Mouse (Mus musculus) lung, postnatal 0 days (tissue): ENCODE results near the gene Sgms1. TPM values are rescaled to one million over a fixed set of nuclear protein-coding genes. Genes with fewer than 3 reads are reported as not detected.

Experiments used
- ATAC-seq: fragments of 200-750 bp; cut with Nextera tagmentation; 2 replicates; pipeline ENCODE4 v1.8.0; 2017; ENCODE audit warnings: moderate library complexity
- DNase-seq: peaks from one replicate; pipeline ENCODE4 v3.0.0-alpha.2; 2016; ENCODE audit warnings: low spot score
- H3K27ac ChIP-seq: fragments of 300-500 bp; sonication (generic); 2 replicates; pipeline ENCODE4 v1.5.1; 2014; ENCODE audit warnings: antibody characterized with exemption, mild to moderate bottlenecking, low read length, mixed read lengths
- H3K27me3 ChIP-seq: fragments of 300-500 bp; sonication (generic); replicated peaks from 2 replicates; pipeline ENCODE4 v1.6.1; 2014; ENCODE audit warnings: low read length, mixed read lengths; ENCODE audit not compliant: insufficient read depth
- H3K36me3 ChIP-seq: fragments of 300-500 bp; sonication (generic); 2 replicates; pipeline ENCODE4 v1.6.1; 2014; ENCODE audit warnings: low read length, mixed read lengths; ENCODE audit not compliant: insufficient read depth
- H3K4me1 ChIP-seq: fragments of 300-500 bp; sonication (generic); 2 replicates; pipeline ENCODE4 v1.6.1; 2014; ENCODE audit warnings: antibody characterized with exemption, low read depth, low read length, mixed read lengths; ENCODE audit not compliant: insufficient read depth
- H3K4me2 ChIP-seq: fragments of 300-500 bp; sonication (generic); replicated peaks from 2 replicates; pipeline ENCODE4 v1.6.1; 2014; ENCODE audit warnings: low read depth, mild to moderate bottlenecking, low read length, moderate library complexity, mixed read lengths
- H3K4me3 ChIP-seq: fragments of 300-500 bp; sonication (generic); 2 replicates; pipeline ENCODE4 v1.5.1; 2014; ENCODE audit warnings: low read depth, low read length
- H3K9ac ChIP-seq: fragments of 300-500 bp; sonication (generic); replicated peaks from 2 replicates; pipeline ENCODE4 v1.6.1; 2014; ENCODE audit warnings: low read depth, mild to moderate bottlenecking
- H3K9me3 ChIP-seq: fragments of 300-500 bp; sonication (generic); 2 replicates; pipeline ENCODE4 v1.6.1; 2016; ENCODE audit warnings: low read length, mixed read lengths
- CTCF ChIP-seq: IDR thresholded peaks from 2 replicates; pipeline ENCODE4 v1.5.1; 2016; ENCODE audit warnings: antibody characterized with exemption, mild to moderate bottlenecking
- EP300 ChIP-seq: IDR thresholded peaks from 2 replicates; pipeline ENCODE4 v1.6.1; 2016; ENCODE audit warnings: antibody characterized with exemption, mild to moderate bottlenecking, control low read depth
- WGBS: fragments of 180-500 bp; shearing (Covaris S2); extraction: QIAGEN DNeasy Blood & Tissue Kit; methylation state at CpG from one replicate; pipeline ENCODE4 v1.1.7; 2014; 5-methylcytosine and 5-hydroxymethylcytosine counted together
- polyA plus RNA-seq: library from polyadenylated mRNA; unstranded; fragments of >200 nt; fragmentation: Nextera tagmentation; extraction: Ambion mirVana; gene quantifications from 2 replicates; pipeline ENCODE4 v1.2.1, GENCODE M21; 2015

Gene Sgms1
- polyA plus RNA-seq, 1 experiment from 2014 or later, result 59.3 TPM

- H3K4me2 ChIP-seq, result no peak overlapping the region
- ATAC-seq (no peak), DNase-seq (no peak)
- no peak overlapping the region for H3K4me3 ChIP-seq
- no peaks in the 10 kb centered on the region for H3K27me3 ChIP-seq
- H3K27ac ChIP-seq, result no peak overlapping the region
- H3K9ac ChIP-seq, result no peak overlapping the region
- H3K36me3 ChIP-seq, result no peaks in the 10 kb centered on the region
- no peak for TF ChIP-seq CTCF
- TF ChIP-seq EP300, result no peak
- WGBS, result 60% methylated on average over 8 of the region's 8 CpGs
- no peaks in the 10 kb centered on the region for H3K4me1 ChIP-seq
- no peaks in the 10 kb centered on the region for H3K9me3 ChIP-seq
These were observed 128.4 kb downstream of the Sgms1 start for GRCm38 (mm10) chr19:32260869-32261688.

- no peak for ATAC-seq
- H3K27ac ChIP-seq, result no peak overlapping the region
- no peak for DNase-seq
- H3K27me3 ChIP-seq, result no peaks in the 10 kb centered on the region
- no peak overlapping the region for H3K9ac ChIP-seq
- H3K9me3 ChIP-seq, result no peaks in the 10 kb centered on the region
- H3K4me3 ChIP-seq, result no peak overlapping the region
- no peak overlapping the region for H3K4me2 ChIP-seq
- TF ChIP-seq EP300 (no peak), CTCF (no peak)
- H3K36me3 ChIP-seq, result no peaks in the 10 kb centered on the region
- WGBS, result 96% methylated on average over 2 of the region's 2 CpGs
- peaks cover 7% of the 10 kb centered on the region; the same call in 1 of the 2 replicates for H3K4me1 ChIP-seq
These were observed 129.7 kb downstream of the Sgms1 start for GRCm38 (mm10) chr19:32259830-32260229.

- Histone ChIP-seq H3K27ac (no peak overlapping the region), H3K4me1 (peaks cover 10% of the 10 kb centered on the region; the same call in 1 of the 2 replicates), H3K27me3 (no peaks in the 10 kb centered on the region), H3K9me3 (no peaks in the 10 kb centered on the region), H3K36me3 (no peaks in the 10 kb centered on the region), H3K9ac (no peak overlapping the region), H3K4me2 (no peak overlapping the region), H3K4me3 (no peak overlapping the region)
- DNase-seq (no peak), ATAC-seq (no peak)
- no peak for TF ChIP-seq EP300
- no peak for TF ChIP-seq CTCF
- 90% methylated on average over 4 of the region's 4 CpGs for WGBS
These were observed 130.5 kb downstream of the Sgms1 start for GRCm38 (mm10) chr19:32259048-32259447.

- ATAC-seq (no peak), DNase-seq (no peak)
- Histone ChIP-seq H3K4me1 (peaks cover 10% of the 10 kb centered on the region; the same call in 1 of the 2 replicates), H3K9me3 (no peaks in the 10 kb centered on the region), H3K36me3 (no peaks in the 10 kb centered on the region), H3K9ac (no peak overlapping the region), H3K27ac (no peak overlapping the region), H3K4me2 (no peak overlapping the region), H3K27me3 (no peaks in the 10 kb centered on the region), H3K4me3 (no peak overlapping the region)
- 80% methylated on average over 5 of the region's 5 CpGs for WGBS
- TF ChIP-seq EP300 (no peak), CTCF (no peak)
These were observed 131.4 kb downstream of the Sgms1 start for GRCm38 (mm10) chr19:32258146-32258545.

- no peak overlapping the region for H3K4me2 ChIP-seq
- H3K4me1 ChIP-seq, result peaks cover 15% of the 10 kb centered on the region; the same call in 1 of the 2 replicates
- H3K27me3 ChIP-seq, result no peaks in the 10 kb centered on the region
- no peak overlapping the region for H3K9ac ChIP-seq
- H3K9me3 ChIP-seq, result no peaks in the 10 kb centered on the region
- TF ChIP-seq EP300 (no peak), CTCF (no peak)
- H3K36me3 ChIP-seq, result no peaks in the 10 kb centered on the region
- H3K4me3 ChIP-seq, result no peak overlapping the region
- no peak overlapping the region for H3K27ac ChIP-seq
- WGBS, result 89% methylated on average over 3 of the region's 3 CpGs
- DNase-seq, result no peak
- ATAC-seq, result no peak
These were observed 131.9 kb downstream of the Sgms1 start for GRCm38 (mm10) chr19:32257616-32258015.

- no peak for DNase-seq
- 65% methylated on average over 4 of the region's 4 CpGs for WGBS
- Histone ChIP-seq H3K27ac (no peak overlapping the region; the same call in 1 of the 2 replicates), H3K4me2 (no peak overlapping the region), H3K4me1 (peaks cover 15% of the 10 kb centered on the region; the same call in 1 of the 2 replicates), H3K9me3 (no peaks in the 10 kb centered on the region), H3K36me3 (no peaks in the 10 kb centered on the region), H3K27me3 (no peaks in the 10 kb centered on the region), H3K9ac (no peak overlapping the region), H3K4me3 (no peak overlapping the region)
- no peak for ATAC-seq
- TF ChIP-seq CTCF (no peak), EP300 (no peak)
These were observed 132.7 kb downstream of the Sgms1 start for GRCm38 (mm10) chr19:32256706-32257415.
